Mouse (Mus musculus) adrenal gland, adult 18-20 months (tissue): Measurements from ENCODE around the gene Iscu. TPM values are rescaled to one million over a fixed set of nuclear protein-coding genes. Genes with fewer than 3 reads are reported as not detected.
A peak's percentile ranks its signal among the peaks of the same experiment; 100 is the strongest.

ENCODE experiments used
- DNase-seq, 2 experiments: peaks; one replicate each; pipeline ENCODE4 v3.0.0; 2021 to 2022; ENCODE audit warnings: low spot score in 2 of 2
- total RNA-seq, 2 experiments: library from RNA; stranded (reverse); gene quantifications; 1 replicate in 1 of 2; 2 replicates in 1 of 2; pipeline ENCODE4 v1.2.3; 2021

Gene Iscu
- total RNA-seq, 2 experiments from 2014 or later, result 455 to 1,089 TPM

- no peak for DNase-seq
These were observed 41.1 kb downstream of the Iscu start for GRCm38 (mm10) chr5:113813608-113814007.

GRCm38 (mm10) chr5:113814111-113815040, 41.8 kb downstream of the Iscu start:
- DNase-seq, result no peak

- no peak for DNase-seq
These were observed 42.5 kb downstream of the Iscu start for GRCm38 (mm10) chr5:113815041-113815389.

GRCm38 (mm10) chr5:113815638-113816152, 43.1 kb downstream of the Iscu start:
- peak; percentile 81 to 84 for DNase-seq

GRCm38 (mm10) chr5:113818572-113818971, 46.0 kb downstream of the Iscu start:
- no peak for DNase-seq

- DNase-seq, result no peak
These were observed 51.7 kb downstream of the Iscu start for GRCm38 (mm10) chr5:113824228-113824627.

- DNase-seq, result no peak
These were observed 53.0 kb downstream of the Iscu start for GRCm38 (mm10) chr5:113825558-113825957.

DNA sequence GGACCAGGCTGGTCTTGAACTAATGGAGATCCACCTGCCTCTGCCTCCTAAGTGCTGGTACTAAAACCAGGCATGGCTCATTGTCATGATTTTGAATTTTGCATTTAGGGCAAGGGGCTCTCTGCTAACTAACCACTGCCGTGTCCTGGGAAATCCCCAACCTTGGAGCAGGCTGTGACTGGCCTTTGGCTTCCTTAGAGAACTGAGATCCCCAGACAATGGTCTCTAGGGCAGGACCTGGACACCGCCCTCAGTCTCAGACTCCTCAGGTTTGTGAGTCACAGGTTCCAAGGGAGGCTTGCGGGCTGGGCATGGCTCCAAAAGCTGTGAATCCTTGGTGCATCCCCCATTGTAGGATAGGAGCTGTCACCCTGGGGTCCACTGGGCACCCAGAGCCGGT, 54.1 kb downstream of the Iscu start:
- no peak for DNase-seq

Other genes with a start within 250 kb of the Iscu start
- gene Cmklr1, start 122.3 kb upstream of the Iscu start, total RNA-seq, result 10 to 100 TPM; 18.1 to 39.3 TPM
- not detected for gene 1700069L16Rik, start 48.0 kb upstream of the Iscu start, total RNA-seq
- gene Ficd, start 36.9 kb upstream of the Iscu start, total RNA-seq, result 10 to 100 TPM; 10.3 to 10.8 TPM
- 10 to 100 TPM; 28.4 to 33.7 TPM for gene Sart3, start 238 bp upstream of the Iscu start, total RNA-seq
- gene Tmem119, start 27.8 kb downstream of the Iscu start, total RNA-seq, result 10 to 100 TPM in 1 of 2 experiments, 1 to 10 TPM in 1; 6.8 to 12.3 TPM
- 10 to 100 TPM in 1 of 2 experiments, 1 to 10 TPM in 1; 4.5 to 10.0 TPM for gene Selplg, start 59.9 kb downstream of the Iscu start, total RNA-seq
- 10 to 100 TPM; 43.9 to 56.3 TPM for gene Coro1c, start 136.0 kb downstream of the Iscu start, total RNA-seq
- 10 to 100 TPM; 15.0 to 15.5 TPM for gene Ssh1, start 221.1 kb downstream of the Iscu start, total RNA-seq
- under 1 TPM in 1 of 2 experiments, not detected in 1; 0.20 TPM for gene Dao, start 231.0 kb downstream of the Iscu start, total RNA-seq